Mouse (Mus musculus) midbrain, embryonic 14.5 days (tissue): ENCODE measurements at regions not wholly inside any gene's neighbourhood (a gene's known extent, or its start where the extent isn't known, plus 50 kb on each side); places are given as distances from the start of the nearest gene placed in this dataset.

Experiments used
- ATAC-seq: fragments of 200-750 bp; cut with Nextera tagmentation; 2 replicates; pipeline ENCODE4 v1.8.0; 2017; ENCODE audit warnings: moderate number of reproducible peaks, moderate library complexity; ENCODE audit not compliant: low FRiP score, low TSS enrichment
- DNase-seq: peaks from one replicate; pipeline ENCODE4 v3.0.0-alpha.2; 2015
- H3K27ac ChIP-seq: fragments of 300-500 bp; sonication (generic); replicated peaks from 2 replicates; pipeline ENCODE4 v1.5.1; 2014; ENCODE audit warnings: mild to moderate bottlenecking, low read depth, low read length, moderate library complexity
- H3K27me3 ChIP-seq: fragments of 300-500 bp; sonication (generic); 2 replicates; pipeline ENCODE4 v1.6.1; 2014; ENCODE audit warnings: low read length, control low read depth, mixed read lengths; ENCODE audit not compliant: control insufficient read depth, insufficient read depth
- H3K36me3 ChIP-seq: fragments of 300-500 bp; sonication (generic); 2 replicates; pipeline ENCODE4 v1.6.1; 2014; ENCODE audit warnings: low read length, control low read depth; ENCODE audit not compliant: control insufficient read depth, insufficient read depth
- H3K4me1 ChIP-seq: fragments of 300-500 bp; sonication (generic); 2 replicates; pipeline ENCODE4 v1.6.1; 2014; ENCODE audit warnings: mild to moderate bottlenecking, antibody characterized with exemption, low read length, control low read depth; ENCODE audit not compliant: control insufficient read depth, insufficient read depth
- H3K4me2 ChIP-seq: fragments of 300-500 bp; sonication (generic); 2 replicates; pipeline ENCODE4 v1.6.1; 2014; ENCODE audit warnings: mild to moderate bottlenecking, low read length, moderate library complexity
- H3K4me3 ChIP-seq: fragments of 300-500 bp; sonication (generic); replicated peaks from 2 replicates; pipeline ENCODE4 v1.5.1; 2014; ENCODE audit warnings: low read depth, low read length
- H3K9ac ChIP-seq: fragments of 300-500 bp; sonication (generic); replicated peaks from 2 replicates; pipeline ENCODE4 v1.6.1; 2014; ENCODE audit warnings: mild to moderate bottlenecking, low read length, moderate library complexity
- H3K9me3 ChIP-seq: fragments of 300-500 bp; sonication (generic); 2 replicates; pipeline ENCODE4 v1.6.1; 2016; ENCODE audit warnings: low read length, control low read depth, mixed read lengths; ENCODE audit not compliant: control insufficient read depth
- WGBS: fragments of 180-500 bp; shearing (Covaris S2); extraction: QIAGEN DNeasy Blood & Tissue Kit; methylation state at CpG from one replicate; pipeline ENCODE4 v1.1.7; 2014; 5-methylcytosine and 5-hydroxymethylcytosine counted together

DNA sequence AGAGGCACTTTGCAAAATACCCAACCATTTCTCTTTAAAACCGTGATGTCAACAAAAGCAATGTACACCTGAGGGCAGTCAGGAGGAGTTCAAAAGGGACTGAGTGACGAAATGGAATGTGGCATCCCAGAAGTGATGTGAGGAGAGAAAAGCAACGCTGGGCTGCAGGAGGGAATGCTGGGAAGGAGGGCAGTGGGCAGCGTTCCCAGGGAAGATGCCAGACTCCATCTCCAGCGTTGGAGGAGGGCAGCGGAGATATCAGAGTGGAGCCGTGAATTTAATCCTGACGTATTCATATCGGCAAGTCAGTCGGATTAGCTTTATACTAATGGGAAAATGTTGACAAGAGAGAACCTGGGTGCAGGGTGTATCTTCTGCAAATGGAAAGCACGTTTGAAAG, 161.7 kb downstream of the Tmem38b start:
- WGBS = 81% methylated on average over 11 of the region's 11 CpGs
- ATAC-seq = no peak

DNA sequence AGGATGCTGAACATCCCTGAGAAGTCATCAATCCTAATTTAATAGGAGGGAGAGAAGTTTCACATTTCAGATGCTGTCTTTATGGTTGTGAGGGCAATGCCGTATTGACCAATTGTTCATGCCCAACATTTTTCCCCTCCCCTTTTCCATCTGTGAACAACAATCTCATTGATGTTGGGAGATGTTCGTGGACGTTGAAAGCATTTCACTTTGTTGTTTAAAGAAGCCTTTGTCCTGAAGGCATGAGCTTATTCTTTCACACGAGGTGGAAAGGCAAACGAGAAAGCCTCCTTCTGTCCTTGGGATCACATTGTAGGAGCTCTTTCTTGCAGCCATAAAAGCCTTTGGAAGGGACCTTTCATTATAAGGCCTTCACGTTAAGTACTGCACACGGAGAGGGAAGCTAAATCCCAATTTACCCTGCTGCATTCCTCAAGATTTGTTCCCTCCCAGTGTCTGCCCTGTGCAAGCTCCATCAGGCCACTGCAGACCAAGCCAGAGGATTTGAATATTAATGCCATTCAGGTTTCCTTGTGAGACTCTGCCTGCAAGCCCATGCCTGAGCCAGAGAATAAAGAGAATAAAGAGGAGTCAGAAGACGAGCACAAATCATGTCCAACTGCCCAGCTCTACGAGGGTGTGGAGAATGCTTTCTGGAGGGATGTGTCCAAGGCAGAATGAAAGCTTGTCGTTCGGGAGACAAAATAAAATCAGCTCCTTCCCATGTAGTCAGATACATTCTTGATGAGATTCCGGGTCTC, 195.4 kb downstream of the Tmem38b start:
- H3K9ac ChIP-seq = no peak overlapping the region; the same call in 1 of the 2 replicates
- 4% methylated on average over 12 of the region's 12 CpGs for WGBS
- peak; percentile 76 for DNase-seq
- H3K9me3 ChIP-seq = no peaks in the 10 kb centered on the region
- peaks cover 9% of the 10 kb centered on the region for H3K4me1 ChIP-seq
- peak overlapping the region; percentile 81 for H3K27ac ChIP-seq
- H3K27me3 ChIP-seq = no peaks in the 10 kb centered on the region
- H3K4me3 ChIP-seq = no peak overlapping the region
- no peaks in the 10 kb centered on the region for H3K36me3 ChIP-seq
- peak; percentile 89 for ATAC-seq
- H3K4me2 ChIP-seq = peak overlapping the region; percentile 32

More for the DNA sequence above, 161.7 kb downstream of the Tmem38b start:
- Histone ChIP-seq H3K27ac (no peak overlapping the region), H3K27me3 (no peaks in the 10 kb centered on the region), H3K4me1 (no peaks in the 10 kb centered on the region), H3K4me2 (no peak overlapping the region), H3K9ac (no peak overlapping the region), H3K36me3 (no peaks in the 10 kb centered on the region), H3K9me3 (no peaks in the 10 kb centered on the region), H3K4me3 (no peak overlapping the region)
- no peak for DNase-seq

DNA sequence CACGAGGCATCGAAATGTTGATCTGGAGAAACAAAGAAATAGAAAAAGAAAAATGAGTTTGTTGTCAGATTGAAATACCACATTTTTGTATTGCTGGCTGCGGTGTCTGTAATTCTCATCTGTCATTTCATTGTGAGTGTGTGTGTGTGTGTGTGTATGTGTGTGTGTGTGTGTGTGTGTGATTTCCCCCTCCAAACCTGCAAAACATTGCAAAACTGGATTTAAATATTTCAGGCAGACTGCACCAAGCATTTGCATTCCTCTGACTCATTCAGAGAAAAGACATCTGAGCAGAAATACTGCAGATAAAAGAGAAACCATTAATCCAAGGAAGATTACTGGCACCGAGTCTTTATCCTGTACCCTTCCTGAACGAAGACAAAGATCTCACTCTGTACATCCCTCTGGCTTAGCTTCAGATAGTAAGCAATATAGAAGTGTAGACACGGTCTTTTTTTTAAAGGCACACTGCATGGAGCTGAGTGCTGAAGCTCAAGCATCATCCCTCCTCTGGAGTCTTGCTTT, 196.1 kb downstream of the Tmem38b start:
- DNase-seq (peak; percentile 65), ATAC-seq (peak; percentile 46; the same call in 1 of the 2 replicates)
- peak overlapping the region; percentile 81 for H3K27ac ChIP-seq
- no peaks in the 10 kb centered on the region for H3K36me3 ChIP-seq
- no peak overlapping the region; the same call in 1 of the 2 replicates for H3K9ac ChIP-seq
- no peaks in the 10 kb centered on the region for H3K27me3 ChIP-seq
- WGBS = 8% methylated on average over 6 of the region's 6 CpGs
- no peak overlapping the region for H3K4me3 ChIP-seq
- H3K9me3 ChIP-seq = no peaks in the 10 kb centered on the region
- peaks cover 11% of the 10 kb centered on the region for H3K4me1 ChIP-seq
- peak overlapping the region; percentile 32 for H3K4me2 ChIP-seq

- DNase-seq (no peak), ATAC-seq (no peak)
- Histone ChIP-seq H3K27ac (no peak overlapping the region), H3K27me3 (no peaks in the 10 kb centered on the region), H3K4me2 (no peak overlapping the region), H3K4me1 (peaks cover 42% of the 10 kb centered on the region), H3K4me3 (no peak overlapping the region), H3K9ac (no peak overlapping the region), H3K36me3 (no peaks in the 10 kb centered on the region), H3K9me3 (no peaks in the 10 kb centered on the region)
- WGBS = 77% methylated on average over 3 of the region's 3 CpGs
These were observed 201.1 kb downstream of the Tmem38b start for GRCm38 (mm10) chr4:54026919-54027318.

GRCm38 (mm10) chr4:54027565-54028237, 201.9 kb downstream of the Tmem38b start:
- Histone ChIP-seq H3K27ac (peak overlapping the region; percentile 85; the same call in 1 of the 2 replicates), H3K4me1 (peaks cover 50% of the 10 kb centered on the region), H3K9me3 (no peaks in the 10 kb centered on the region), H3K4me3 (no peak overlapping the region), H3K27me3 (no peaks in the 10 kb centered on the region), H3K36me3 (no peaks in the 10 kb centered on the region), H3K9ac (no peak overlapping the region), H3K4me2 (no peak overlapping the region)
- DNase-seq (peak; percentile 58), ATAC-seq (no peak)
- 9% methylated on average over 5 of the region's 5 CpGs for WGBS

DNA sequence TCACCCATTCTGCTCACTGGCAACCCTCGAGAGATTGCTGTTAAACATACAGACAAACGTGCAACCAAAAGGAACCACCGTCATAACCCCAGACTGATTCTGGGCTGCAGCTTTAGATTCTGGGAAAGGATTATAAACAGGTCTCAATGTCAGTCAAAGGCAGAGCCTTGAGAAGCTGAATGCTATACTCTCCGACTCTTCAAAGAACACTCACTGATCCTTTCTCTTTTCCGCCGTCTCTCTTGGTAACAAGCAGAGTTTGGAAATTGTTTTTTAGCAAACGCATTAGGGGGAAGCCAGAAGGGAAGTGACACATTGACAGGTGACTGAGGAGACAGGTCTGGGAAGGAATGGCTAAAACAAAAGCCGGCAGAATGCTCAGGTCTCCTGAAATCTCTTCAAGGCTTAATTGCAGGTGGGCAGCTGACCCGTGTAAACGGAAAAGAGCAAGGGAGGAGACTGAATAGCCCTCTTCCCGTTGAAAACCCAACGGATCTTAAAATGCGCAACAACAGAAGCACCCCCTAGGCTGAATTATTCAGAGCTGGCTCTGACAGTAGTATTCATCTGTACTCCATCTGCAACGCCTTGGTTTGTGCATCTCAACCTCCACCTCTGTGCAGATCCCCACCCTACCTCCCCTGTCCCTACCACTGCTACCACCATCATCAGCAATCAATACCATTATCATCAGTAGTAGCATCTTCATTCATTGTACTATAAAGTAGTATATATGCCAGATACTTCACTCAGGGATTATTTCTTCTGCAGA, 219.6 kb downstream of the Tmem38b start:
- Histone ChIP-seq H3K4me3 (no peak overlapping the region), H3K9me3 (no peaks in the 10 kb centered on the region), H3K36me3 (no peaks in the 10 kb centered on the region), H3K27ac (peak overlapping the region; percentile 53), H3K4me1 (peaks cover 7% of the 10 kb centered on the region; the same call in 1 of the 2 replicates), H3K4me2 (peak overlapping the region; percentile 27; the same call in 1 of the 2 replicates), H3K9ac (no peak overlapping the region), H3K27me3 (no peaks in the 10 kb centered on the region)
- 16% methylated on average over 14 of the region's 14 CpGs for WGBS
- ATAC-seq (no peak; the same call in 1 of the 2 replicates), DNase-seq (peak; percentile 46)

DNA sequence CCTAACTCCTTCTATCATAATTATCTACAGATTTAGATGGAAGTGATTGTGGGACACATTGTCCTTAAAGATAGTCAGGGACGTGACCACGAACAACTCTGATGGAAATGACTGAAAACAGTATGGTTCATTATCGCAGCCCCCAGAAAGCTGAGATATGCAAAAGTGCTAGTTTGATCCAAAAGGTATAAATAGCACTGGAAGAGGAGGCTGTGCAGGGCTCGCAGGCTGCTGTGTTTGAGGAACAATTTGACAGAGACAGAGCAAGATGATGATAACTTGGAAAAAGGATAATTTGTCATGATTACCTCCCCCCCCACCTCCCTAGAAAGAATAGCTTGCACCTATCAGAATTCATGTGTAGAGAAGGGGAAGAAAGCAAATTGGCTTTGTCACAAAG, 238.5 kb downstream of the Tmem38b start:
- Histone ChIP-seq H3K9ac (no peak overlapping the region), H3K4me2 (no peak overlapping the region), H3K27me3 (no peaks in the 10 kb centered on the region), H3K36me3 (no peaks in the 10 kb centered on the region), H3K27ac (no peak overlapping the region), H3K9me3 (peaks cover 5% of the 10 kb centered on the region; the same call in 1 of the 2 replicates), H3K4me1 (no peaks in the 10 kb centered on the region), H3K4me3 (no peak overlapping the region)
- 98% methylated on average over 4 of the region's 4 CpGs for WGBS
- DNase-seq (no peak), ATAC-seq (no peak)

DNA sequence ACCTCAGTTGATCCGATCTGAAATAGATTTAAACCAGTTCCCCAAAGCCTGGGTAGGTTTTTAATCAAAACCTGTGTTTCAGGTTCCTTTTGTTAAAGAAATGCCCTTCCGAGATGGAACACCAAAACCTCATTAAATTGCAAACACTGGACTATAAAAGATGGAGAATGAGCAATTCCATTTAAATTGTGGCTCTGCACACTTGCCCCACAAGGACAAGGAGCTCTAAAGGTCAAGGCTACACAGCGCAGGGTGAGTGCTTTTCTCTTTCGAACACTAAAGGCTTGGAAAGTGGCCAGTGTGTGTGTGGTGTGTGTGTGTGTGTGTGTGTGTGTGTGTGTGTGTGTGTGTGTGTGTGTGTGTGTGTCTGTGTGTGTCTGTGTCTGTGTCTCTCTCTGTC, 246.1 kb downstream of the Tmem38b start:
- DNase-seq (peak; percentile 48), ATAC-seq (no peak)
- Histone ChIP-seq H3K4me2 (no peak overlapping the region), H3K27me3 (no peaks in the 10 kb centered on the region), H3K36me3 (no peaks in the 10 kb centered on the region), H3K9me3 (peaks cover 11% of the 10 kb centered on the region; the same call in 1 of the 2 replicates), H3K9ac (no peak overlapping the region), H3K4me3 (no peak overlapping the region), H3K4me1 (peaks cover 14% of the 10 kb centered on the region; the same call in 1 of the 2 replicates), H3K27ac (peak overlapping the region; percentile 6)
- 22% methylated on average over 4 of the region's 4 CpGs for whole genome bisulfite sequencing
